Mouse (Mus musculus) left cerebral cortex, adult 2 months (tissue): ENCODE measurements around the gene Tspear. TPM values are rescaled to one million over a fixed set of nuclear protein-coding genes. Genes with fewer than 3 reads are reported as not detected.
A peak's percentile ranks its signal among the peaks of the same experiment; 100 is the strongest.

ENCODE experiments used
- DNase-seq, 2 experiments: peaks; one replicate each; pipeline ENCODE4 v3.0.0; 2021 to 2022; ENCODE audit warnings: low spot score in 2 of 2, mixed read lengths in 1 of 2; ENCODE audit errors: extremely low spot score in 1 of 2
- H3K27ac ChIP-seq: fragments of 200-600 bp; 2 replicates; pipeline ENCODE4 v1.8.1; 2022
- H3K4me3 ChIP-seq: fragments of 200-600 bp; 2 replicates; pipeline ENCODE4 v1.8.1; 2022
- CTCF ChIP-seq: fragments of 200-600 bp; IDR thresholded peaks from 2 replicates; pipeline ENCODE4 v1.8.1; 2022; ENCODE audit warnings: antibody characterized with exemption, mild to moderate bottlenecking, moderate library complexity
- intact Hi-C: fragments of 180-260 bp; cut with DNase I; formaldehyde crosslinking; loops from one replicate; pipeline ENCODE4 v1.15.1; 2025
- microRNA-seq, 2 experiments: library from miRNA; unstranded; fragments of <30 nt; microRNA quantifications; one replicate each; pipeline ENCODE4 v1.2.0; 2021
- total RNA-seq, 2 experiments: library from RNA; stranded (reverse); gene quantifications; 2 replicates each; pipeline ENCODE4 v1.2.3; 2021

Gene Tspear
- total RNA-seq, 2 experiments from 2014 or later = 0.18 to 0.21 TPM

GRCm38 (mm10) chr10:77902894-77903715, 216.7 kb downstream of the Tspear start:
- intact Hi-C loops = no loop called here
- TF ChIP-seq CTCF = no peak
- Histone ChIP-seq H3K4me3 (peak overlapping the region; percentile 73), H3K27ac (peak overlapping the region; percentile 87)
- peak; percentile 65 to 75 for DNase-seq

GRCm38 (mm10) chr10:77912605-77913004, 226.2 kb downstream of the Tspear start:
- Histone ChIP-seq H3K27ac (no peak overlapping the region), H3K4me3 (no peak overlapping the region)
- TF ChIP-seq CTCF = no peak
- no peak for DNase-seq
- intact Hi-C loops = no loop called here

GRCm38 (mm10) chr10:77913292-77913691, 226.9 kb downstream of the Tspear start:
- no peak for DNase-seq
- no peak for TF ChIP-seq CTCF
- Histone ChIP-seq H3K4me3 (no peak overlapping the region), H3K27ac (no peak overlapping the region)
- intact Hi-C loops = no loop called here

GRCm38 (mm10) chr10:77916636-77917335, 230.4 kb downstream of the Tspear start:
- intact Hi-C loops = loop anchor here (5.0 kb wide), 1 partner anchor 289 kb away; no protein-coding TSS in a partner anchor
- TF ChIP-seq CTCF = peak; percentile 73

GRCm38 (mm10) chr10:77921009-77921408, 234.6 kb downstream of the Tspear start:
- H3K4me3 ChIP-seq = no peak overlapping the region
- H3K27ac ChIP-seq = no peak overlapping the region
- intact Hi-C loops = no loop called here
- no peak for DNase-seq
- no peak for TF ChIP-seq CTCF

More at GRCm38 (mm10) chr10:77916636-77917335, 230.4 kb downstream of the Tspear start:
- peak in 1 of 2 experiments; percentile 49 for DNase-seq
- H3K4me3 ChIP-seq = no peak overlapping the region
- H3K27ac ChIP-seq = no peak overlapping the region

- no peak overlapping the region for H3K4me3 ChIP-seq
- no peak overlapping the region for H3K27ac ChIP-seq
- intact Hi-C loops = no loop called here
- TF ChIP-seq CTCF = no peak
- peak in 1 of 2 experiments; percentile 37 for DNase-seq
Measured at GRCm38 (mm10) chr10:77922681-77923080, 236.3 kb downstream of the Tspear start.

GRCm38 (mm10) chr10:77926140-77926539, 239.8 kb downstream of the Tspear start:
- Histone ChIP-seq H3K27ac (no peak overlapping the region), H3K4me3 (no peak overlapping the region)
- peak; percentile 43 to 60 for DNase-seq
- intact Hi-C loops = no loop called here
- peak; percentile 77 for TF ChIP-seq CTCF

- no peak overlapping the region for H3K27ac ChIP-seq
Measured at GRCm38 (mm10) chr10:77927375-77927774, 241.0 kb downstream of the Tspear start.

More at GRCm38 (mm10) chr10:77927375-77927774, 241.0 kb downstream of the Tspear start:
- H3K4me3 ChIP-seq = no peak overlapping the region
- TF ChIP-seq CTCF = no peak
- intact Hi-C loops = no loop called here
- DNase-seq = no peak

Small RNA genes within 50 kb of the gene (microRNA-seq; reads per million reads assigned to microRNA genes)
- 12.2 to 17.3 reads per million in 2 experiments for gene Mir1930

Other genes with a start within 250 kb of the Tspear start
- gene Fam207a, start 170.8 kb upstream of the Tspear start, total RNA-seq = 10 to 100 TPM; 32.6 to 35.7 TPM
- 1 to 10 TPM; 3.0 to 3.5 TPM for gene Itgb2, start 156.3 kb upstream of the Tspear start, total RNA-seq
- gene Pttg1ip, start 104.8 kb upstream of the Tspear start, total RNA-seq = 10 to 100 TPM; 71.6 to 77.6 TPM
- gene Sumo3, start 80.5 kb upstream of the Tspear start, total RNA-seq = 100 to 1,000 TPM; 142 to 156 TPM
- gene Gm49325, start 80.4 kb upstream of the Tspear start, total RNA-seq = 1 to 10 TPM; 2.0 to 5.3 TPM
- gene Ube2g2, start 64.3 kb upstream of the Tspear start, total RNA-seq = 10 to 100 TPM; 47.4 to 48.0 TPM
- not detected for gene Gm19402, start 4.2 kb downstream of the Tspear start, total RNA-seq
- gene Gm9508, start 10.7 kb downstream of the Tspear start, total RNA-seq = not detected
- not detected for gene Gm10272, start 20.1 kb downstream of the Tspear start, total RNA-seq
- gene Gm10024, start 24.9 kb downstream of the Tspear start, total RNA-seq = not detected
- not detected for gene Gm10142, start 29.2 kb downstream of the Tspear start, total RNA-seq
- not detected for gene Krtap12-1, start 34.0 kb downstream of the Tspear start, total RNA-seq
- gene Gm10100, start 39.9 kb downstream of the Tspear start, total RNA-seq = not detected
- gene Gm18596, start 56.1 kb downstream of the Tspear start, total RNA-seq = not detected
- not detected for gene Gm9736, start 64.8 kb downstream of the Tspear start, total RNA-seq
- gene Gm3233, start 73.1 kb downstream of the Tspear start, total RNA-seq = not detected
- gene Gm3238, start 84.8 kb downstream of the Tspear start, total RNA-seq = not detected
- not detected for gene Gm7138, start 90.4 kb downstream of the Tspear start, total RNA-seq
- gene Gm3250, start 96.0 kb downstream of the Tspear start, total RNA-seq = not detected
- not detected for gene Gm7137, start 101.6 kb downstream of the Tspear start, total RNA-seq
- not detected for gene Gm9639, start 108.5 kb downstream of the Tspear start, total RNA-seq
- not detected for gene Gm19668, start 112.6 kb downstream of the Tspear start, total RNA-seq
- gene Gm9507, start 125.3 kb downstream of the Tspear start, total RNA-seq = not detected
- gene Gm2696, start 128.1 kb downstream of the Tspear start, total RNA-seq = not detected
- gene Krtap10-4, start 140.5 kb downstream of the Tspear start, total RNA-seq = not detected
- not detected for gene Krtap10-10, start 149.4 kb downstream of the Tspear start, total RNA-seq
- gene Gm36176, start 160.2 kb downstream of the Tspear start, total RNA-seq = not detected
- gene Gm10318, start 166.3 kb downstream of the Tspear start, total RNA-seq = not detected
- not detected for gene Gm3285, start 175.4 kb downstream of the Tspear start, total RNA-seq
- 1 to 10 TPM; 9.5 to 9.8 TPM for gene Lrrc3, start 216.0 kb downstream of the Tspear start, total RNA-seq